Mouse (Mus musculus) macrophage (primary cell): ENCODE data around the gene Prss57. TPM values are rescaled to one million over a fixed set of nuclear protein-coding genes. Genes with fewer than 3 reads are reported as not detected.

Experiments
- H3K27ac ChIP-seq: fragments of 350-480 bp; formaldehyde crosslinking; 2 replicates; pipeline ENCODE4 v1.9.0; 2021
- H3K36me3 ChIP-seq: fragments of 350-480 bp; formaldehyde crosslinking; 2 replicates; pipeline ENCODE4 v1.9.0; 2021; ENCODE audit errors: inconsistent target
- H3K4me3 ChIP-seq: fragments of 350-480 bp; formaldehyde crosslinking; 2 replicates; pipeline ENCODE4 v1.9.0; 2021; ENCODE audit errors: inconsistent target
- H3K79me2 ChIP-seq: fragments of 350-480 bp; formaldehyde crosslinking; 2 replicates; pipeline ENCODE4 v1.9.0; 2021; ENCODE audit errors: inconsistent target
- WGBS: methylation state at CpG from one replicate; pipeline ENCODE4 v1.1.7; 2026; ENCODE audit warnings: inconsistent platforms; ENCODE audit not compliant: missing documents; 5-methylcytosine and 5-hydroxymethylcytosine counted together
- polyA plus RNA-seq: library from polyadenylated mRNA; stranded (reverse); fragments of 250-400 nt; gene quantifications from 3 replicates; pipeline ENCODE4 v1.2.4, GENCODE M21; 2018; ENCODE audit warnings: inconsistent platforms

The Prss57 gene
- polyA plus RNA-seq, 1 experiment from 2014 or later: not detected

DNA sequence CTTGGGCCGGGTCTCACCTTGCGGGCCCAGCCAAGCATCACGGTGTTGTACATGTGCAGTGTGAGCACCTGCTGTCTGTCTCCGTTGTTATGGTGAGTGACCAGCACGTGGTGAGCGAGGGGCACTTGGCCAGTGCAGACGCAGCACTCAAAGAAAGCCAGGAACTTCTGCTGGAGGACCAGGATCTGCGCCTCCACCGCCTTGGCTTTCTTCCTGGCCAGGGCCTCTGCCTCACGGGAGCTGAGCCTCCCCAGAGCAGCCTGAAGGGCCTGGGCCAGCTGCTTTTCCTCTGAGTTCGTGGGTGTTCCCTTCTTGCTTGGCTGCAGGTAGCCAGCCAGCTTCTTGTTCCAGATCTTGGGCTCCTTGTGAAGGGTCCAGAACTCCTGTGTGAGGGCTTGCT, 47.6 kb downstream of the Prss57 start:
- no peak overlapping the region for H3K27ac ChIP-seq
- H3K79me2 ChIP-seq: peaks cover 7% of the 10 kb centered on the region; the same call in 1 of the 2 replicates
- H3K36me3 ChIP-seq: peaks cover 37% of the 10 kb centered on the region; the same call in 1 of the 2 replicates
- 91% methylated on average over 11 of the region's 11 CpGs for WGBS
- H3K4me3 ChIP-seq: no peak overlapping the region

DNA sequence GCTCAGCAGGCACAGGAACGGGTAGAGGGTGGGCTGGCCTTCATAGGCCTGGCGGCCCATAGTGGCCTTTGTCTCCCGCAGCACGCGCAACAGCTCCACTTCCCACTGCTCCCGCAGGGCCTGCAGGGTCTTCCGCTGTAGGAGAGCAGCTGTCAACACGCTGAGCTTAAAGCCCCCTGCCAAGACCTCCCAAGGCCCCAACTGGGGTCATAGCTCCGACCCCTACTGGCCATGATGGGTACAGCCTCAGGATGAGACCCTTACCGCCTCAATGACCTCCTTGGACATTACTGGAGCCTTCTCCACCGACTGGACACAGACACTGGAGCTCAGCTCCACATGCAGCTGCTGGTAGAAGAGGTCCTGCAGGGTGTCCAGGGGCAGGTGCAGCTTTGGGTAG, 49.9 kb downstream of the Prss57 start:
- no peak overlapping the region for H3K4me3 ChIP-seq
- no peak overlapping the region for H3K27ac ChIP-seq
- 91% methylated on average over 11 of the region's 11 CpGs for WGBS
- H3K36me3 ChIP-seq: peaks cover 60% of the 10 kb centered on the region
- H3K79me2 ChIP-seq: peaks cover 7% of the 10 kb centered on the region; the same call in 1 of the 2 replicates

- whole genome bisulfite sequencing: 96% methylated on average over 28 of the region's 28 CpGs
- Histone ChIP-seq H3K36me3 (peaks cover 61% of the 10 kb centered on the region), H3K79me2 (no peaks in the 10 kb centered on the region), H3K4me3 (no peak overlapping the region), H3K27ac (no peak overlapping the region)
Measured at GRCm38 (mm10) chr10:79739234-79739633, 51.5 kb downstream of the Prss57 start.

GRCm38 (mm10) chr10:79738259-79738658, 52.5 kb downstream of the Prss57 start:
- no peak overlapping the region for H3K27ac ChIP-seq
- no peak overlapping the region for H3K4me3 ChIP-seq
- 98% methylated on average over 10 of the region's 10 CpGs for WGBS
- H3K36me3 ChIP-seq: peaks cover 61% of the 10 kb centered on the region
- H3K79me2 ChIP-seq: no peaks in the 10 kb centered on the region

DNA sequence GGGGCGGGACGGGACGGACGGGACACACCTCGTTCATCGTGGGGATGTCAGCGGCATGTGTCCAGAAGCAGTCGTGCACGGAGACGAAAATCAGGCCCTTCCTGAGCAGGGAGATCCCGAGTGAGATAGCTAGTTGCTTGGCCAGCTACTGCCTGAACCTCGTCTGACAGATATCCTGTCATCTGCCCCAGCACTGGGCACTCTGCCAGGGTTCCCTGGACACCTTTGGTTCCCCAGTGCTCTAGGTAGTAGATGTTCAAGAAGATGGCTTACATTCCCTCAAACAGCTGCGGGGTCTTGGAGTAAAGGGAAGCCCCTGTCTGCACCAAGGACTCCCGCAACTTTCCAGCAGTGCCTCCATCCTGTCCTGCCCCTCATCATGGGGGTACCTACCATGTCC, 54.1 kb downstream of the Prss57 start:
- no peaks in the 10 kb centered on the region for H3K79me2 ChIP-seq
- 93% methylated on average over 8 of the region's 14 CpGs for WGBS
- H3K27ac ChIP-seq: no peak overlapping the region
- H3K4me3 ChIP-seq: no peak overlapping the region
- peaks cover 56% of the 10 kb centered on the region for H3K36me3 ChIP-seq

- H3K4me3 ChIP-seq: no peak overlapping the region
- 87% methylated on average over 29 of the region's 52 CpGs for WGBS
- H3K27ac ChIP-seq: no peak overlapping the region
- no peaks in the 10 kb centered on the region for H3K79me2 ChIP-seq
- peaks cover 42% of the 10 kb centered on the region for H3K36me3 ChIP-seq
Measured at GRCm38 (mm10) chr10:79735361-79735760, 55.4 kb downstream of the Prss57 start.

DNA sequence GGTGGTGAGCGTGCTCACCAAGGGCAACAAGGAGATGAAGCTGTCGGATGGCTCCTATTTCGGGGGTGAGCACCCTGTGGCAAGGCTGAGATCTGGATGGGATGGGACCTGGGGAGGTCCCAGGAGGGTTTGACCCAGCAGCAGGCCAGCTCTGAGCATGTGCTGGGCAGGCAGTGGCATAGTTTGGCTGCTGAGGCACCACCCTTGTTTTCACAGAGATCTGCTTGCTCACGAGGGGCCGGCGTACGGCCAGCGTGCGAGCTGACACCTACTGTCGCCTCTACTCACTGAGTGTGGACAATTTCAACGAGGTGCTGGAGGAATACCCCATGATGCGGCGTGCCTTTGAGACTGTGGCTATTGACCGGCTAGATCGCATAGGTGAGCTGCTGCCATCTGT, 56.9 kb downstream of the Prss57 start:
- WGBS: 99% methylated on average over 15 of the region's 15 CpGs
- Histone ChIP-seq H3K4me3 (no peak overlapping the region), H3K36me3 (peaks cover 37% of the 10 kb centered on the region), H3K27ac (no peak overlapping the region), H3K79me2 (no peaks in the 10 kb centered on the region)

DNA sequence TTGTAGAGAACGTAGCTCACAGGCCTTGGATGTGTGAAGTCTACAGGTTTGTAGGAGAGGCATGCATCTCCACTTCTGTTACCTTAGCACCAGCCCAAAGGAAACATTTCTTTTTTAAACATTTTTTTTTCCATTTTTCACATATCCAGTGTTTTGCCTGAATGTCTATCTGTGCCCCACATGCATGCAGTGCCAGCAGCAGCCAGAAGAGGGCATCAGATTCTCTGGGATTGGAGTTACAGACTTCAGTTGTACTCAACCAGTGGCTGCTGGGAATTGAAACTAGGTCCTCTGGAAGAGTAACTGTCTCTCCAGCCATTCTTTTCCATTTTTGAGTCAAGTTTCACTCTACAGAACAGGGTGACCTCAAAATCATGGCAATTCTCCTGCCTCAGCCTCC, 58.3 kb downstream of the Prss57 start:
- no peak overlapping the region for H3K27ac ChIP-seq
- peaks cover 26% of the 10 kb centered on the region for H3K36me3 ChIP-seq
- no peaks in the 10 kb centered on the region for H3K79me2 ChIP-seq
- 92% methylated on average over 1 of the region's 1 CpGs for WGBS
- no peak overlapping the region for H3K4me3 ChIP-seq

Other genes with a start within 250 kb of the Prss57 start
- 4.8 to 16.5 TPM (median 12.6 TPM) in 3 replicates for gene Mier2, start 235.8 kb downstream of the Prss57 start, polyA plus RNA-seq
- not detected in 3 replicates for gene Theg, start 203.6 kb downstream of the Prss57 start, polyA plus RNA-seq
- not detected in 3 replicates for gene C2cd4c, start 176.9 kb downstream of the Prss57 start, polyA plus RNA-seq
- gene Shc2, start 153.0 kb downstream of the Prss57 start, polyA plus RNA-seq: 0.15 to 0.53 TPM (median 0.38 TPM) in 3 replicates
- gene Odf3l2, start 145.2 kb downstream of the Prss57 start, polyA plus RNA-seq: not detected in 3 replicates
- not detected in 3 replicates for gene Madcam1, start 126.4 kb downstream of the Prss57 start, polyA plus RNA-seq
- gene Tpgs1, start 121.6 kb downstream of the Prss57 start, polyA plus RNA-seq: 10.4 to 41.3 TPM (median 25.9 TPM) in 3 replicates
- gene Cdc34, start 108.8 kb downstream of the Prss57 start, polyA plus RNA-seq: 78.9 to 136 TPM (median 128 TPM) in 3 replicates
- gene Gzmm, start 101.9 kb downstream of the Prss57 start, polyA plus RNA-seq: 0.30 TPM in 1 of 3 replicates, not detected in the others
- 331 to 456 TPM (median 356 TPM) in 3 replicates for gene Bsg, start 86.5 kb downstream of the Prss57 start, polyA plus RNA-seq
- gene Hcn2, start 74.3 kb downstream of the Prss57 start, polyA plus RNA-seq: 0.30 to 1.6 TPM (median 0.40 TPM) in 3 replicates
- gene Polrmt, start 44.4 kb downstream of the Prss57 start, polyA plus RNA-seq: 11.4 to 13.9 TPM (median 11.7 TPM) in 3 replicates
- not detected in 3 replicates for gene Fgf22, start 35.9 kb downstream of the Prss57 start, polyA plus RNA-seq
- 20.1 to 34.6 TPM (median 21.2 TPM) in 3 replicates for gene Rnf126, start 24.0 kb downstream of the Prss57 start, polyA plus RNA-seq
- gene Fstl3, start 13.7 kb downstream of the Prss57 start, polyA plus RNA-seq: 0.12 to 0.67 TPM (median 0.47 TPM) in 3 replicates
- 1.3 to 1.9 TPM (median 1.8 TPM) in 3 replicates for gene Palm, start 2.6 kb upstream of the Prss57 start, polyA plus RNA-seq
- gene Misp, start 30.0 kb upstream of the Prss57 start, polyA plus RNA-seq: 0.23 to 0.95 TPM (median 0.93 TPM) in 3 replicates
- 119 to 188 TPM (median 143 TPM) in 3 replicates for gene Ptbp1, start 63.5 kb upstream of the Prss57 start, polyA plus RNA-seq
- gene Prtn3, start 83.5 kb upstream of the Prss57 start, polyA plus RNA-seq: 0.96 to 1.6 TPM (median 1.2 TPM) in 3 replicates
- 0.64 to 2.5 TPM (median 1.0 TPM) in 3 replicates for gene Plppr3, start 83.7 kb upstream of the Prss57 start, polyA plus RNA-seq
- 0.67 to 0.89 TPM in 2 of 3 replicates, not detected in the other for gene Elane, start 95.3 kb upstream of the Prss57 start, polyA plus RNA-seq
- gene Cfd, start 99.9 kb upstream of the Prss57 start, polyA plus RNA-seq: not detected in 3 replicates
- gene Med16, start 118.0 kb upstream of the Prss57 start, polyA plus RNA-seq: 10.6 to 18.8 TPM (median 16.5 TPM) in 3 replicates
- 5.7 TPM in 1 of 3 replicates, not detected in the others for gene Gm26602, start 119.9 kb upstream of the Prss57 start, polyA plus RNA-seq
- gene Kiss1r, start 126.0 kb upstream of the Prss57 start, polyA plus RNA-seq: 0.27 to 0.89 TPM (median 0.30 TPM) in 3 replicates
- gene R3hdm4, start 130.2 kb upstream of the Prss57 start, polyA plus RNA-seq: 41.6 to 61.5 TPM (median 54.4 TPM) in 3 replicates
- gene Arid3a, start 136.1 kb upstream of the Prss57 start, polyA plus RNA-seq: 13.8 to 37.4 TPM (median 29.1 TPM) in 3 replicates
- 11.4 to 31.4 TPM (median 18.8 TPM) in 3 replicates for gene Wdr18, start 169.2 kb upstream of the Prss57 start, polyA plus RNA-seq
- not detected in 3 replicates for gene Grin3b, start 179.8 kb upstream of the Prss57 start, polyA plus RNA-seq
- gene Tmem259, start 193.4 kb upstream of the Prss57 start, polyA plus RNA-seq: 37.3 to 67.6 TPM (median 52.3 TPM) in 3 replicates
- 4.0 to 9.8 TPM (median 4.7 TPM) in 3 replicates for gene Cnn2, start 197.6 kb upstream of the Prss57 start, polyA plus RNA-seq
- gene Abca7, start 205.5 kb upstream of the Prss57 start, polyA plus RNA-seq: 3.3 to 10.6 TPM (median 4.0 TPM) in 3 replicates
- gene Arhgap45, start 225.7 kb upstream of the Prss57 start, polyA plus RNA-seq: 56.2 to 124 TPM (median 74.2 TPM) in 3 replicates
- 51.6 to 65.8 TPM (median 54.3 TPM) in 3 replicates for gene Polr2e, start 248.8 kb upstream of the Prss57 start, polyA plus RNA-seq